Mouse (Mus musculus) myocyte (in vitro differentiated cells): ENCODE measurements around the gene Wdhd1. TPM values are rescaled to one million over a fixed set of nuclear protein-coding genes. Genes with fewer than 3 reads are reported as not detected.
"Not testable (repeated sequence)": the region's sequence is repeated elsewhere in the genome, so short reads cannot be mapped to it uniquely, and the experiment has no call there.

ENCODE experiments used
- H3K27me3 ChIP-seq: one replicate; pipeline ENCODE4 v1.6.1; 2011; ENCODE audit not compliant: control insufficient read depth, insufficient read depth, insufficient read length
- H3K36me3 ChIP-seq: one replicate; pipeline ENCODE4 v1.6.1; 2011; ENCODE audit not compliant: control insufficient read depth, insufficient read depth
- H3K4me2 ChIP-seq: one replicate; pipeline ENCODE4 v1.6.1; 2011; ENCODE audit warnings: low read depth, control low read depth
- H3K4me3 ChIP-seq: one replicate; pipeline ENCODE4 v1.5.1; 2011; ENCODE audit warnings: mild to moderate bottlenecking, control low read depth, moderate library complexity
- H3K79me2 ChIP-seq: one replicate; pipeline ENCODE4 v1.6.1; 2011; ENCODE audit not compliant: control insufficient read depth, insufficient read depth
- H3ac ChIP-seq: one replicate; pipeline ENCODE4 v1.6.1; 2011; ENCODE audit not compliant: control insufficient read depth, insufficient read length
- CEBPB ChIP-seq: IDR thresholded peaks from 2 replicates; pipeline ENCODE4 v1.6.1; 2011; ENCODE audit warnings: mild to moderate bottlenecking, moderate library complexity; ENCODE audit not compliant: poor library complexity, insufficient read depth, severe bottlenecking
- E2F4 ChIP-seq: IDR thresholded peaks from one replicate; pipeline ENCODE4 v1.6.1; 2011; ENCODE audit warnings: mild to moderate bottlenecking, control low read depth, moderate library complexity; ENCODE audit not compliant: insufficient read depth
- MAX ChIP-seq: IDR thresholded peaks from one replicate; pipeline ENCODE4 v1.6.1; 2011; ENCODE audit warnings: low read depth, mild to moderate bottlenecking, control low read depth
- MYOD1 ChIP-seq, 3 experiments: IDR thresholded peaks; one replicate each; pipeline ENCODE4 v1.6.1; 2011; ENCODE audit warnings: control low read depth in 2 of 3, low read depth in 2 of 3, mild to moderate bottlenecking in 2 of 3, moderate library complexity in 1 of 3; ENCODE audit not compliant: insufficient read length in 2 of 3, control insufficient read depth in 1 of 3
- MYOG ChIP-seq, 3 experiments: IDR thresholded peaks; one replicate each; pipeline ENCODE4 v1.6.1; 2011; ENCODE audit warnings: control low read depth in 2 of 3, low read depth in 2 of 3, mild to moderate bottlenecking in 2 of 3; ENCODE audit not compliant: insufficient read length in 2 of 3, control insufficient read depth in 1 of 3, insufficient read depth in 1 of 3
- POLR2A ChIP-seq: IDR thresholded peaks from one replicate; pipeline ENCODE4 v1.6.1; 2011; ENCODE audit warnings: low read depth, mild to moderate bottlenecking, control low read depth, moderate library complexity; ENCODE audit not compliant: insufficient read length
- POLR2AphosphoS2 ChIP-seq: IDR thresholded peaks from one replicate; pipeline ENCODE4 v1.6.1; 2011; ENCODE audit warnings: low read depth, control low read depth; ENCODE audit not compliant: insufficient read length
- REST ChIP-seq: IDR thresholded peaks from one replicate; pipeline ENCODE4 v1.6.1; 2011; ENCODE audit warnings: mild to moderate bottlenecking, control low read depth, moderate library complexity; ENCODE audit not compliant: insufficient read depth, insufficient read length
- SRF ChIP-seq: IDR thresholded peaks from one replicate; pipeline ENCODE4 v1.6.1; 2011; ENCODE audit warnings: low read depth; ENCODE audit not compliant: control insufficient read depth, insufficient read length
- TCF12 ChIP-seq: IDR thresholded peaks from one replicate; pipeline ENCODE4 v1.6.1; 2011; ENCODE audit warnings: mild to moderate bottlenecking, control low read depth; ENCODE audit not compliant: poor library complexity, insufficient read depth, severe bottlenecking
- TCF3 ChIP-seq: IDR thresholded peaks from one replicate; pipeline ENCODE4 v1.6.1; 2011; ENCODE audit warnings: low read depth, control low read depth; ENCODE audit not compliant: insufficient read length
- USF1 ChIP-seq: IDR thresholded peaks from one replicate; pipeline ENCODE4 v1.6.1; 2011; ENCODE audit warnings: low read depth, mild to moderate bottlenecking, control low read depth, moderate library complexity
- polyA plus RNA-seq: library from polyadenylated mRNA; unstranded; fragments of >200 nt; fragmentation: generic; extraction: Trizol; gene quantifications from one replicate; pipeline ENCODE4 v1.2.1, GENCODE M21; 2012; ENCODE audit warnings: missing spikeins

Wdhd1 gene
- polyA plus RNA-seq, result 2.1 TPM

- TF ChIP-seq REST, result no peak
- TF ChIP-seq POLR2AphosphoS2, result peak; percentile 92
- TF ChIP-seq USF1, result no peak
- TF ChIP-seq E2F4, result peak; percentile 80
- TF ChIP-seq SRF, result no peak
- TF ChIP-seq MYOG (IDR thresholded peaks at IDR 0.05; ENCODE audit: control insufficient read depth in 1 of 3, insufficient read depth in 1 of 3, insufficient read length in 2 of 3, low read depth in 2 of 3), result no peak
- TF ChIP-seq TCF12, result no peak
- no peak for TF ChIP-seq TCF3
- no peak for TF ChIP-seq CEBPB
- peak in 1 of 3 experiments; percentile 13 for TF ChIP-seq MYOD1 (IDR thresholded peaks at IDR 0.05; ENCODE audit: control insufficient read depth in 1 of 3, insufficient read length in 2 of 3, low read depth in 2 of 3)
- no peak for TF ChIP-seq MAX
- peak; percentile 81 for TF ChIP-seq POLR2A
- no peaks in the 10 kb centered on the region for H3K36me3 ChIP-seq
- peak within 1 kb of the TSS; percentile 11 for H3ac ChIP-seq
- peak within 1 kb of the TSS; percentile 85 for H3K4me2 ChIP-seq
- H3K27me3 ChIP-seq, result no peaks in the 10 kb centered on the region
- peaks cover 68% of the 10 kb centered on the region for H3K79me2 ChIP-seq
- H3K4me3 ChIP-seq, result peak within 1 kb of the TSS; percentile 82
Observed at GRCm38 (mm10) chr14:47276637-47277393, at the start of gene Wdhd1, which contains the start of gene Socs4. Gene Wdhd1, minus strand, starts transcription at chr14:47276857. Gene Socs4, plus strand, starts transcription at chr14:47276931.

GRCm38 (mm10) chr14:47325965-47326761, 49.5 kb upstream of the Wdhd1 start:
- Histone ChIP-seq H3K79me2 (no peaks in the 10 kb centered on the region), H3K4me3 (no peak overlapping the region), H3K27me3 (no peaks in the 10 kb centered on the region), H3K36me3 (peaks cover 5% of the 10 kb centered on the region), H3ac (no peak overlapping the region), H3K4me2 (no peak overlapping the region)
- TF ChIP-seq SRF (no peak), E2F4 (no peak), MAX (no peak), CEBPB (no peak)

GRCm38 (mm10) chr14:47321581-47321980, 44.9 kb upstream of the Wdhd1 start:
- not testable (repeated sequence) for H3K4me3 ChIP-seq, H3K4me2 ChIP-seq, H3K27me3 ChIP-seq, H3ac ChIP-seq
- Histone ChIP-seq H3K36me3 (peaks cover 24% of the 10 kb centered on the region), H3K79me2 (peaks cover 11% of the 10 kb centered on the region)

- no peak overlapping the region for H3K4me3 ChIP-seq
- H3K36me3 ChIP-seq, result peaks cover 40% of the 10 kb centered on the region
- no peak overlapping the region for H3ac ChIP-seq
- peaks cover 33% of the 10 kb centered on the region for H3K79me2 ChIP-seq
- H3K4me2 ChIP-seq, result no peak overlapping the region
- TF ChIP-seq MYOG (IDR thresholded peaks at IDR 0.05; ENCODE audit: control insufficient read depth in 1 of 3, insufficient read depth in 1 of 3, insufficient read length in 2 of 3, low read depth in 2 of 3) (no peak), MYOD1 (IDR thresholded peaks at IDR 0.05; ENCODE audit: control insufficient read depth in 1 of 3, insufficient read length in 2 of 3, low read depth in 2 of 3) (no peak), CEBPB (no peak), MAX (no peak), USF1 (no peak), POLR2A (no peak), TCF3 (no peak), REST (no peak), E2F4 (no peak), POLR2AphosphoS2 (no peak), TCF12 (no peak), SRF (no peak)
- no peaks in the 10 kb centered on the region for H3K27me3 ChIP-seq
Observed at GRCm38 (mm10) chr14:47319362-47319761, 42.7 kb upstream of the Wdhd1 start.

GRCm38 (mm10) chr14:47310342-47311181, 33.9 kb upstream of the Wdhd1 start:
- no peaks in the 10 kb centered on the region for H3K27me3 ChIP-seq
- H3K79me2 ChIP-seq, result peaks cover 56% of the 10 kb centered on the region
- no peak overlapping the region for H3K4me3 ChIP-seq
- H3ac ChIP-seq, result no peak overlapping the region
- TF ChIP-seq MAX (no peak), POLR2AphosphoS2 (peak; percentile 21), MYOD1 (IDR thresholded peaks at IDR 0.05; ENCODE audit: control insufficient read depth in 1 of 3, insufficient read length in 2 of 3, low read depth in 2 of 3) (peak in 1 of 3 experiments; percentile 1), CEBPB (no peak), USF1 (no peak), REST (no peak)
- H3K4me2 ChIP-seq, result no peak overlapping the region
- H3K36me3 ChIP-seq, result peaks cover 43% of the 10 kb centered on the region
